Mouse (Mus musculus): ENCODE data around the gene Bloc1s6. TPM values are rescaled to one million over a fixed set of nuclear protein-coding genes. Genes with fewer than 3 reads are reported as not detected.

Bloc1s6 gene
- polyA plus RNA-seq, 1 experiment from 2014 or later = 40.9 TPM

- Histone ChIP-seq H3K27ac (ENCODE audit: low read length) (no peak overlapping the region), H3K27me3 (ENCODE audit: control insufficient read depth, insufficient read depth, low read depth, low read length) (no peaks in the 10 kb centered on the region), H3K4me1 (replicated peaks; ENCODE audit: control insufficient read depth, insufficient read depth, low read length) (peaks cover 2% of the 10 kb centered on the region; the same call in 1 of the 2 replicates), H3K4me2 (ENCODE audit: low read depth, low read length) (no peak overlapping the region), H3K9ac (ENCODE audit: low read length) (no peak overlapping the region), H3K4me3 (ENCODE audit: low read length) (no peak overlapping the region), H3K9me3 (ENCODE audit: control insufficient read depth, low read length) (no peaks in the 10 kb centered on the region), H3K36me3 (ENCODE audit: control insufficient read depth, insufficient read depth, low read length) (no peaks in the 10 kb centered on the region)
- WGBS = 62% methylated on average over 2 of the region's 2 CpGs
- no peak for ATAC-seq (ENCODE audit: low read depth)
Observed at GRCm38 (mm10) chr2:122776823-122777222, 38.5 kb downstream of the Bloc1s6 start.

- WGBS = 29% methylated on average over 5 of the region's 5 CpGs
- H3K4me2 ChIP-seq (ENCODE audit: low read depth, low read length) = no peak overlapping the region
- H3K27me3 ChIP-seq (ENCODE audit: control insufficient read depth, insufficient read depth, low read depth, low read length) = no peaks in the 10 kb centered on the region
- H3K4me3 ChIP-seq (ENCODE audit: low read length) = no peak overlapping the region
- H3K27ac ChIP-seq (ENCODE audit: low read length) = no peak overlapping the region
- H3K36me3 ChIP-seq (ENCODE audit: control insufficient read depth, insufficient read depth, low read length) = no peaks in the 10 kb centered on the region
- no peaks in the 10 kb centered on the region for H3K9me3 ChIP-seq (ENCODE audit: control insufficient read depth, low read length)
- no peak overlapping the region for H3K9ac ChIP-seq (ENCODE audit: low read length)
- peaks cover 2% of the 10 kb centered on the region; the same call in 1 of the 2 replicates for H3K4me1 ChIP-seq (replicated peaks; ENCODE audit: control insufficient read depth, insufficient read depth, low read length)
- no peak for ATAC-seq (ENCODE audit: low read depth)
Observed at GRCm38 (mm10) chr2:122779967-122780366, 41.7 kb downstream of the Bloc1s6 start.

GRCm38 (mm10) chr2:122780447-122780846, 42.1 kb downstream of the Bloc1s6 start:
- no peak overlapping the region for H3K4me3 ChIP-seq (ENCODE audit: low read length)
- no peak overlapping the region for H3K4me2 ChIP-seq (ENCODE audit: low read depth, low read length)
- H3K9me3 ChIP-seq (ENCODE audit: control insufficient read depth, low read length) = no peaks in the 10 kb centered on the region
- no peaks in the 10 kb centered on the region for H3K36me3 ChIP-seq (ENCODE audit: control insufficient read depth, insufficient read depth, low read length)
- 38% methylated on average over 3 of the region's 3 CpGs for WGBS
- no peaks in the 10 kb centered on the region for H3K27me3 ChIP-seq (ENCODE audit: control insufficient read depth, insufficient read depth, low read depth, low read length)
- H3K9ac ChIP-seq (ENCODE audit: low read length) = no peak overlapping the region
- peaks cover 2% of the 10 kb centered on the region; the same call in 1 of the 2 replicates for H3K4me1 ChIP-seq (replicated peaks; ENCODE audit: control insufficient read depth, insufficient read depth, low read length)
- H3K27ac ChIP-seq (ENCODE audit: low read length) = no peak overlapping the region
- ATAC-seq (ENCODE audit: low read depth) = no peak

GRCm38 (mm10) chr2:122781590-122782356, 43.5 kb downstream of the Bloc1s6 start:
- peak; percentile 74 for ATAC-seq (ENCODE audit: low read depth)
- 57% methylated on average over 8 of the region's 8 CpGs for WGBS
- H3K4me3 ChIP-seq (ENCODE audit: low read length) = no peak overlapping the region
- H3K36me3 ChIP-seq (ENCODE audit: control insufficient read depth, insufficient read depth, low read length) = no peaks in the 10 kb centered on the region
- no peak overlapping the region for H3K9ac ChIP-seq (ENCODE audit: low read length)
- no peaks in the 10 kb centered on the region for H3K9me3 ChIP-seq (ENCODE audit: control insufficient read depth, low read length)
- H3K27ac ChIP-seq (ENCODE audit: low read length) = peak overlapping the region; percentile 52; the same call in 1 of the 2 replicates
- H3K4me1 ChIP-seq (replicated peaks; ENCODE audit: control insufficient read depth, insufficient read depth, low read length) = peaks cover 2% of the 10 kb centered on the region; the same call in 1 of the 2 replicates
- no peak overlapping the region for H3K4me2 ChIP-seq (ENCODE audit: low read depth, low read length)
- H3K27me3 ChIP-seq (ENCODE audit: control insufficient read depth, insufficient read depth, low read depth, low read length) = no peaks in the 10 kb centered on the region

GRCm38 (mm10) chr2:122783730-122784129, 45.4 kb downstream of the Bloc1s6 start:
- H3K27ac ChIP-seq (ENCODE audit: low read length) = no peak overlapping the region
- no peak for ATAC-seq (ENCODE audit: low read depth)
- no peaks in the 10 kb centered on the region for H3K36me3 ChIP-seq (ENCODE audit: control insufficient read depth, insufficient read depth, low read length)
- H3K27me3 ChIP-seq (ENCODE audit: control insufficient read depth, insufficient read depth, low read depth, low read length) = no peaks in the 10 kb centered on the region
- 84% methylated on average over 2 of the region's 2 CpGs for WGBS
- no peak overlapping the region for H3K4me3 ChIP-seq (ENCODE audit: low read length)
- no peak overlapping the region for H3K9ac ChIP-seq (ENCODE audit: low read length)
- H3K9me3 ChIP-seq (ENCODE audit: control insufficient read depth, low read length) = no peaks in the 10 kb centered on the region
- peaks cover 2% of the 10 kb centered on the region; the same call in 1 of the 2 replicates for H3K4me1 ChIP-seq (replicated peaks; ENCODE audit: control insufficient read depth, insufficient read depth, low read length)
- no peak overlapping the region for H3K4me2 ChIP-seq (ENCODE audit: low read depth, low read length)

GRCm38 (mm10) chr2:122784701-122785100, 46.4 kb downstream of the Bloc1s6 start:
- no peak for ATAC-seq (ENCODE audit: low read depth)
- H3K9me3 ChIP-seq (ENCODE audit: control insufficient read depth, low read length) = no peaks in the 10 kb centered on the region
- no peak overlapping the region for H3K27ac ChIP-seq (ENCODE audit: low read length)
- WGBS = 89% methylated on average over 3 of the region's 3 CpGs
- H3K4me1 ChIP-seq (replicated peaks; ENCODE audit: control insufficient read depth, insufficient read depth, low read length) = peaks cover 2% of the 10 kb centered on the region; the same call in 1 of the 2 replicates
- no peak overlapping the region for H3K4me2 ChIP-seq (ENCODE audit: low read depth, low read length)
- no peaks in the 10 kb centered on the region for H3K27me3 ChIP-seq (ENCODE audit: control insufficient read depth, insufficient read depth, low read depth, low read length)
- H3K36me3 ChIP-seq (ENCODE audit: control insufficient read depth, insufficient read depth, low read length) = no peaks in the 10 kb centered on the region
- H3K9ac ChIP-seq (ENCODE audit: low read length) = no peak overlapping the region
- no peak overlapping the region for H3K4me3 ChIP-seq (ENCODE audit: low read length)

- Histone ChIP-seq H3K27ac (ENCODE audit: low read length) (no peak overlapping the region), H3K27me3 (ENCODE audit: control insufficient read depth, insufficient read depth, low read depth, low read length) (no peaks in the 10 kb centered on the region), H3K4me2 (ENCODE audit: low read depth, low read length) (no peak overlapping the region), H3K9ac (ENCODE audit: low read length) (no peak overlapping the region), H3K9me3 (ENCODE audit: control insufficient read depth, low read length) (no peaks in the 10 kb centered on the region), H3K4me1 (replicated peaks; ENCODE audit: control insufficient read depth, insufficient read depth, low read length) (peaks cover 1% of the 10 kb centered on the region; the same call in 1 of the 2 replicates), H3K4me3 (ENCODE audit: low read length) (no peak overlapping the region), H3K36me3 (ENCODE audit: control insufficient read depth, insufficient read depth, low read length) (no peaks in the 10 kb centered on the region)
- WGBS = 87% methylated on average over 2 of the region's 2 CpGs
- no peak for ATAC-seq (ENCODE audit: low read depth)
Observed at GRCm38 (mm10) chr2:122786167-122786566, 47.9 kb downstream of the Bloc1s6 start.

GRCm38 (mm10) chr2:122789311-122789710, 51.0 kb downstream of the Bloc1s6 start:
- H3K9me3 ChIP-seq (ENCODE audit: control insufficient read depth, low read length) = no peaks in the 10 kb centered on the region
- H3K9ac ChIP-seq (ENCODE audit: low read length) = no peak overlapping the region
- ATAC-seq (ENCODE audit: low read depth) = peak; percentile 79
- no peaks in the 10 kb centered on the region for H3K4me1 ChIP-seq (replicated peaks; ENCODE audit: control insufficient read depth, insufficient read depth, low read length)
- no peak overlapping the region for H3K4me3 ChIP-seq (ENCODE audit: low read length)
- no peaks in the 10 kb centered on the region for H3K27me3 ChIP-seq (ENCODE audit: control insufficient read depth, insufficient read depth, low read depth, low read length)
- H3K4me2 ChIP-seq (ENCODE audit: low read depth, low read length) = no peak overlapping the region
- H3K27ac ChIP-seq (ENCODE audit: low read length) = no peak overlapping the region
- 62% methylated on average over 7 of the region's 7 CpGs for WGBS
- H3K36me3 ChIP-seq (ENCODE audit: control insufficient read depth, insufficient read depth, low read length) = no peaks in the 10 kb centered on the region

- WGBS = 71% methylated on average over 6 of the region's 6 CpGs
- Histone ChIP-seq H3K36me3 (ENCODE audit: control insufficient read depth, insufficient read depth, low read length) (no peaks in the 10 kb centered on the region), H3K27me3 (ENCODE audit: control insufficient read depth, insufficient read depth, low read depth, low read length) (no peaks in the 10 kb centered on the region), H3K27ac (ENCODE audit: low read length) (no peak overlapping the region), H3K9ac (ENCODE audit: low read length) (no peak overlapping the region), H3K9me3 (ENCODE audit: control insufficient read depth, low read length) (no peaks in the 10 kb centered on the region), H3K4me2 (ENCODE audit: low read depth, low read length) (no peak overlapping the region), H3K4me3 (ENCODE audit: low read length) (no peak overlapping the region), H3K4me1 (replicated peaks; ENCODE audit: control insufficient read depth, insufficient read depth, low read length) (no peaks in the 10 kb centered on the region)
- no peak for ATAC-seq (ENCODE audit: low read depth)
Observed at GRCm38 (mm10) chr2:122789730-122790129, 51.4 kb downstream of the Bloc1s6 start.

All from lung, embryonic 16.5 days (tissue).